Mouse (Mus musculus): ENCODE data around the gene Isg20l2. TPM values are rescaled to one million over a fixed set of nuclear protein-coding genes. Genes with fewer than 3 reads are reported as not detected.

Gene Isg20l2
- 8.5 and 10.1 TPM in 2 replicates for polyA plus RNA-seq (2012; rRNA removed)

DNA sequence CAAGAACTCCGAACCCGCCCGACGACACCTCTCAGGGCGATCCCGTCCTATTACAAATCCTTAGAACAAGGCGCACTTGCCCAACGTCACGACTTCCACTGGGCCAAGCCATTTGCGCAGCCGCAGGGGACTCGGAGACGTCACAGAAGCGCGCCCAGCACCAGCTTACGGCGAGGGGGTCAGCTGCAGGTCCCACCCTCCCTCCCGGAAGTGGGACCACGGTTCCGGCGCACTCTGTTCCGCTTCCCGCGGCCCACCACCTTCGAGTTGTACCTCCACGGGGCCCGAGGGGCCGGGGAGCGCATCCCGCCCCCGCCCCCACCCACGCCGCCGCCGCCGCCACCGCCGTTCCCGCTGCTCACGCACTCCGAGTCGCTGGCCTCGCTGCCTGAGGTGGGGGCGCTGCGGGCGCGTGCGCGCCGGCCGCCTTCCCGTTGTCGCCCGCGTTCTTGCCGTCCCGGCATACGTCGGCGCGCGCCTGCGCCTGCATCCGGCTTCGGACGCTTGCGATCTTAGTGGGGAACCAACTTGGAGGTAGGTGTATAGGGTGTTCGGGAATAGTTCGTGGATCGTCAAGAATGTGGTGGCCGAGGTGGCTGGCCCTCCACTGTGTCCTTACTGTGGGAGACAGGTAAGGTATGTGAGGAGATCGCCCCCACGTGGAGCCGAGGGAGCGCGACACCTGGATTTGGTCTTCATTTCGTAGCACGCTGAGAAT, at the start of gene Isg20l2, which contains the start of gene Rrnad1:
TSS of gene Isg20l2 (plus strand) at position 237 of the 718 bp plus-strand sequence.
TSS of gene Rrnad1 (minus strand) at position 640 of the 718 bp plus-strand sequence.

DNA sequence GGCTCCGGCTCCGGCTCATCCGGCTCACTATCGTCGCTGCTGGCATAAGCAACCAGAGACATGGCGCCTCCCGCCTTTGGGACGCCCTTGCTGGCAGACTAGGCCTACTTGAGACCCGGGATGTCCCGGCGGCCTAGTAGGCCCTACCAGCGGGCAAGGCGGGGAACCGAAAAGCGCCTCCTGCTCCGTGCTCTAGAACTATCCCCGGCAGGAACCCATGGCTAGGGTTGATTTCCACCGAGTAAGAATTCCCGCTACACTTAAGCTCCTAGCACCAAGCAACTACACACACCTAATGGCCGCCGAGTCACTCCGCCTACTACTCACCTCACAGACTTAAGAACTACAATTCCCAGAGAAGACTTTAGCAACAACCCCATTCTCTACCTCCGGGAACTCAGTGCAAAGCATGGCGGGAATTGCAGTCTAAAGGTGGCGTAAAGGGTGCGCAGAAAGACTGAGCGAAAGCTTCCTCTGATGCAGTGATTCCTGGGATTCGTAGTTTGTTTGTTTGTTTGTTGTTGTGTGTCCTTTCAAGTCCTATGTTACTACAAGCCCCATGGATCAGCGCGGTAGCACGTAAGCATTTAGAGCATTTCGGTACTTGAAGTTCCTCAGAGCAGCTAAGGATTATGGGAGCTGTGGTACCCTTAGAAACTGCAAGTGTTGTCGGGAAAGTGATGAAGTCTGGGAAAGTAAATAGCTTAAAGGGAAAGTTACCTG, 44.7 kb upstream of the Isg20l2 start, which contains the start of gene Prcc:
TSS of gene Prcc (minus strand) at position 328 of the 723 bp plus-strand sequence.

DNA sequence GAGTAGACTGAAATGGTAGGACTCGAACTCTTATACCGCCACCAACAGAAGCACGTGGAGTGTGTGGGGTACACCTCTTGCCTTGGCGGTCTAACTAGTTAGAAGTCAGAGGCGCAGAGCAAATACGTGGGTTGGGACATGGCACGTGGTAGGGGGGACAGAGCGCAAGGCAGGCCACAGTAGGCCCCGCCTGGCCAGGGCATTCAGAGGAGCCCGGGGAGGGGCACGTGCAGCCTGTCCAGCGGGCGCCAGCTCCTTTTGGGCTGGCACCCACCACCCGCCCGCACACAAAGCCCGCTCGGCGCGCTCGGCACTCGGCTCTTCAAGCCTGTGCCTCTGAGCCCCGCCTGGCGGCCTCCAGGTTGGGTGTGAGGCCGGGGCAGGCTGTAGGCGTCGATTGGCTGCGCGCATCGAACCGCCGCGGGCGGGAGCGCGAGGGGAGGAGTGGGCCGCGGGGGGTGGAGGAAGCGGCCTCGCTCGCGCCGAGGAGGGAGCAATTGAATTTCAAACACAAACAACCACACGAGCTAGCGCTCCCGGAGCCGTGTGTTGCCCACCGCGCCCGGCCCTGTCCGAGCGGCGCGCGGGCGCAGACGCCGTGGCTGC, 24.1 kb upstream of the Isg20l2 start, which contains the start of gene Hdgf:
TSS of gene Hdgf (plus strand) at position 442 of the 606 bp plus-strand sequence.

DNA sequence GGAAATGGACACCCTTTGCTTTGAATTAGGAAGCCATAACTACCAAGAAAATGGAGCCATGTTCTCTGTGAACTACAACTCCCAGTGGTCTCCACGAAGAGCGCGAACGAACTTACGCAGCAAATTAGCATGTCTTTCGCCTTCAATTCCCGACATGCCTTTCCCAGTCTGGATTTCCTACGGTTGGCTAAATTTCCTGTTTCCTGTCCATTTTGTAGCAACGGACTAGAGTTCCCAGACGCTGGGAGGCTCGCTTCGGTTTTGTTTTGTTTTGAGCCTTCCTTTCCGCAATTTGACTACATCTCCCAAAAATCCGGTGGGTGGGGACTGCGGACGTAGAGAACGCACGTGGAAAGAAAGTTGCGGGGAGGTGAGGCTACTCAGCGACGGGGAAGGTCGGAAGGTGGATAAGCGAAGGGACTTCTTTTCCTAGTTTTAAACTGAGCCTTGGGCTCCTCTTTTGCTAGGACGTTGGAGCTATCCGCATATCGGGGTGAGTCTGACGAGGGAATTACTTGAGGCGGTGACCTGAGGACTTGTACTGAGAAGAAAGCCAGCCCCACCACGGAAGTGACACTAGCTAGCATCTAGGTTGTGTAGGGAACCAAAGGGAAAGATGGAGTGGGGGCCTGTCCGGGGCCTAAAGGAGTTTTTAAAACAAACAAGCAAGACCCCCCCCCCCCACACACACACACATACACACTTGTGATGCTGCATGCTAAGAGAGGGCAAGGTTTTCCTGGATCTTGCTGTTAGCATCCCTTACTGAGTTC, 10.6 kb upstream of the Isg20l2 start, which contains the start of gene Mrpl24:
TSS of gene Mrpl24 (plus strand) at position 171 of the 773 bp plus-strand sequence.

DNA sequence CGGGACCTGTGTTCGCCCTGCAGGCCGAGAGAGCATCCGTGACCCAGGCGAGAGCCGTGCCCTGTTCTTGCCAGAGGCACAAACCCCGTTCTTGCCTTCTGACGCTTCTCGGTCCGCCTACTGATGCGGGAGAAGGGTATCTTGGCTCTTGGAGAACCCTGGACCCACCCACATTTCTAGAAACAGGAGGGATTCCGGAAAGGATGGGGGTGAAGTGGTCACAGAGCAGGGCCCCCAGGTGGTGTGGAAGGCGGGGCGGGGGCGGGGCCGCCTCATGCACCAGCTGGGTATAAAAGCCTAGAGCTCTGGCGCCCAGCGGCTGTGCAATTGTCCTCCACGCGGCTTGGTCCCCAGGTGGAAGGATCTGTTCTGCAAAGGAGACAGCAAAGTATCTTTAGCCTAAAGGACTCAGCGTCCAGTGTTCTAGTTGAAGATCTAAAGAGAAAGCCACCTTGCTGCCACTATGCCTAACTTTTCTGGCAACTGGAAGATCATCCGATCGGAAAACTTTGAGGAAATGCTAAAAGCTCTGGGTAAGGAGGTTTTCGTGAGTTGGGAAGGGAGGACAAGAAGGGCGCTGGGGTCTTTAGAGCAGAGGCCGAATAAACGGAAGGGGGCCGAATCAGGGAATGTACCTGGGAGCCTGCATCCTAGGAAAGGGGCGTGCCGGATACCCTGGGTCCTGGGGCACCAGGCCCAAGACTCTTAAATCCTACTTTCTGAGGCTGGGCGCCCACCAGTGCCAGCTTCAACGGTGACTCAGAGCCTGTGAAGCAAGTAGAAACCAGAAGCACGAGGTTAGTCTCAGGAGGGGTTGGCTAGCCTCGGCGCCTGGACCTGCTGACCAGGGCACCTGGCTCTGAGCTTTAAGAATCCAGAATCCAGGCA, 18.5 kb downstream of the Isg20l2 start, which contains the start of gene Crabp2:
TSS of gene Crabp2 (plus strand) at position 289 of the 888 bp plus-strand sequence.

DNA sequence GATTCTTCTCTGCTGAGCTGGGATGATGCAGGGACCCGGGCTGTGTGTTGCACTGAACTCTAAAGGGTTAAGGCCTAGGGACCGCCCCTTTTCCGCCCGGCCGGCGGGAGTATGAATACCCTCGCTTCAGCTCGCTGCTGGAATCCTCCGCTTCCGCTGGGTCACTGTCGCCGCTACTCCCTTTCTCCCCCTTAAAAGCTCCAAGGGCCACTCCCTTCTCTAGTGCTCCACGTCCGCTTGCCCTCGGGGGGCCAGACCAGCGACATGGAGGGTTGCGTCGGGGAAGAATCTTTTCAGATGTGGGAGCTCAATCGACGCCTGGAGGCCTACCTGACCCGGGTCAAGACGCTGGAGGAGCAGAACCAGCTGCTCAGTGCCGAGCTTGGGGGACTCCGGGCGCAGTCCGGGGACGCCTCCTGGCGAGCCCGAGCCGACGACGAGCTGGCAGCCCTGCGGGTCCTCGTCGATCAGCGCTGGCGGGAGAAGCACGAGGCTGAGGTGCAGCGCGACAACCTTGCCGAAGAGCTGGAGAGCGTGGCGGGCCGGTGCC, 40.9 kb downstream of the Isg20l2 start, which contains the start of gene Nes:
TSS of gene Nes (plus strand) at position 140 of the 550 bp plus-strand sequence.

Other genes with a start within 250 kb of the Isg20l2 start
- 0.19 TPM in 1 of 2 replicates, not detected in the other for gene Lrrc71, start 181.7 kb upstream of the Isg20l2 start, polyA plus RNA-seq (2012; rRNA removed)
- gene Ntrk1, start 135.2 kb upstream of the Isg20l2 start, polyA plus RNA-seq (2012; rRNA removed), result 0.10 and 0.25 TPM in 2 replicates
- gene Insrr, start 133.4 kb upstream of the Isg20l2 start, polyA plus RNA-seq (2012; rRNA removed), result 5.6 and 11.1 TPM in 2 replicates
- gene Pear1, start 106.0 kb upstream of the Isg20l2 start, polyA plus RNA-seq (2012; rRNA removed), result 33.1 and 38.2 TPM in 2 replicates
- gene Sh2d2a, start 83.6 kb upstream of the Isg20l2 start, polyA plus RNA-seq (2012; rRNA removed), result 0.86 TPM in 2 replicates
- gene Prcc, start 44.7 kb upstream of the Isg20l2 start, polyA plus RNA-seq (2012; rRNA removed), result 28.8 and 34.8 TPM in 2 replicates
- gene Hdgf, start 24.0 kb upstream of the Isg20l2 start, polyA plus RNA-seq (2012; rRNA removed), result 71.1 and 78.8 TPM in 2 replicates
- gene Mrpl24, start 10.8 kb upstream of the Isg20l2 start, polyA plus RNA-seq (2012; rRNA removed), result 30.3 and 34.7 TPM in 2 replicates
- gene Rrnad1, start 403 bp downstream of the Isg20l2 start, polyA plus RNA-seq (2012; rRNA removed), result 28.7 and 33.5 TPM in 2 replicates
- not detected in 2 replicates for gene Crabp2, start 18.4 kb downstream of the Isg20l2 start, polyA plus RNA-seq (2012; rRNA removed)
- gene Nes, start 40.8 kb downstream of the Isg20l2 start, polyA plus RNA-seq (2012; rRNA removed), result 1.5 and 1.6 TPM in 2 replicates
- 1.8 and 2.2 TPM in 2 replicates for gene Bcan, start 69.9 kb downstream of the Isg20l2 start, polyA plus RNA-seq (2012; rRNA removed)
- gene Hapln2, start 97.3 kb downstream of the Isg20l2 start, polyA plus RNA-seq (2012; rRNA removed), result not detected in 2 replicates
- 2.9 and 3.4 TPM in 2 replicates for gene Gpatch4, start 112.8 kb downstream of the Isg20l2 start, polyA plus RNA-seq (2012; rRNA removed)
- 60.6 and 65.0 TPM in 2 replicates for gene Naxe, start 128.2 kb downstream of the Isg20l2 start, polyA plus RNA-seq (2012; rRNA removed)
- not detected in 2 replicates for gene Ttc24, start 148.0 kb downstream of the Isg20l2 start, polyA plus RNA-seq (2012; rRNA removed)
- gene Iqgap3, start 151.7 kb downstream of the Isg20l2 start, polyA plus RNA-seq (2012; rRNA removed), result 14.6 and 15.6 TPM in 2 replicates
- gene Mef2d, start 212.1 kb downstream of the Isg20l2 start, polyA plus RNA-seq (2012; rRNA removed), result 96.8 and 113 TPM in 2 replicates

Measured in colon, adult 2 months (tissue).